Mouse (Mus musculus) adrenal gland, postnatal 4 days (tissue): ENCODE results near the gene Calhm1. TPM values are rescaled to one million over a fixed set of nuclear protein-coding genes. Genes with fewer than 3 reads are reported as not detected.
A peak's percentile ranks its signal among the peaks of the same experiment; 100 is the strongest.

ENCODE experiments used
- DNase-seq, 2 experiments: peaks; one replicate each; pipeline ENCODE4 v3.0.0; 2021 to 2022; ENCODE audit warnings: low spot score in 2 of 2, mixed read lengths in 2 of 2
- long read RNA-seq, 2 experiments: library from polyadenylated mRNA; stranded (forward); transcript quantifications; one replicate each; pipeline ENCODE4 v2.0.0; 2021
- total RNA-seq, 2 experiments: library from RNA; stranded (reverse); gene quantifications; 2 replicates each; pipeline ENCODE4 v1.2.3; 2021

Gene Calhm1
- total RNA-seq = not detected
- long read RNA-seq, experiment 1 = 0 reads
- long read RNA-seq, experiment 2 = 0 reads

DNA sequence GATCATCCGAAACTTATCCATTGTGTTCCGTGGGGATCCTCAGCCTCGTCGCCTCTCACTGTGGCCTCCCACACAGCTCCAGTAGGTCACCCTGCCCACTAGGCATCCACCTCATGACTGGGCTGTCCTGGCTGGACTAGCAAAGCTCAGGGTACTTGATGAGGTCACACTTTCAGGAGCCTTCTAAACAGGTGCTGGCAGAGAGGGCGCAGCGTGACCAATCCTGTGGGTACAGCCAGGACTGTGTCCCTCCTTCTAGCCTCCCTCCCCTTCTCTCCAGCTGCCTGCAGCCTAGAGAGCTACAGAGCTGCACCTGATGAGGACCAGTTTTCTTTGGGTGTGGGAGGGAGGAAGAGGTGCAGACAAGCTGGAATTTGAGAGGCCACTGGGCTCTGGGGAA is at the start of gene Calhm1:
Gene Calhm1 (minus strand): TSS at position 101 of the 400 bp plus-strand sequence.
- DNase-seq = no peak

DNA sequence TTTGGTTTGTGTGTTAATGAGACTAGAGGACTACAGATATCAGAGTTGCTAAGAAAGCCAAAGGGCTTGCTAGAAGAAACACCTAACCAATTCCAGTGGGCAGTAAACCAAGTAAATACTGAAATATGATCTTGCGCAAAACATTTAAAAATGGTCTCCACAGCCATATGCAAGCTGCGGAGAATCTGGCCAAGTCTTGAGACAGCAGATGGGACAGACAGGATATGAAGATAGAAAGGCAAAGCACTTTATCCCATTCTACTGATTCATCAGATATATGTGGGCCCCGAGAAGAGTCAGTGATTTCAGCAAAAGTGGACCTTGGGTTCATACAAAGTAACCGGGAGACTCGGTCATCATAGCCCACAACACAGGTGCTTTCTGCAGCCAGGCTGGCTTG is 48.1 kb upstream of the Calhm1 start:
- no peak for DNase-seq

DNA sequence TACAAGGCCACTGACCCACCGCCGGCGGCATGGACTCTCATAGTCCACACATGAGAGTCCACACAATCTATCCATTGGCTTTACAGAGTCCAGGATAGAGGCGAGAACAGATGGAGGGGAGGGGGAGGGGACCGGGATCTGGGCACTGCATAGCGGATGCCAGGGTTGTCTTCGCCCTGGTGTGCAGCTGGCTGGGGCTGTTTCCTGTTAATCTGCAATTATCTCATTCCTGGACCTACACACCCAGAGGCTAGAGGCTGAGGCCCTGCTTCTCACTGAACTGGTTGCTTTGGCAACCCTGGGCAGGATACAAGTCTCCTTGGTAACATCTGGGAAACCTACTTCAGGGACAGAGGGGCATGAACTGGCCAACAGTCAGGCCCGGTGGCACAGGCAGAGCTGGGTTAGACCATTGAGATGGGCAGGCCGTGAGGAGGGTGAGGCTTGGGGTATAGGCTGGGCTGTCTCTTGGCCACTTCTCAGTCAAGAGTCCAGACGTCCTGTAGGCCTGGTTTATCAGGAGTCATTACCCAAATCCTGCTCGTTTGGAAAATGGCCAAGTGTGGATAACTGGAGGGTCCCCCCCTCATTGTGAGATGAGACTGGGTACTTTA is 44.6 kb upstream of the Calhm1 start:
- DNase-seq = no peak

DNA sequence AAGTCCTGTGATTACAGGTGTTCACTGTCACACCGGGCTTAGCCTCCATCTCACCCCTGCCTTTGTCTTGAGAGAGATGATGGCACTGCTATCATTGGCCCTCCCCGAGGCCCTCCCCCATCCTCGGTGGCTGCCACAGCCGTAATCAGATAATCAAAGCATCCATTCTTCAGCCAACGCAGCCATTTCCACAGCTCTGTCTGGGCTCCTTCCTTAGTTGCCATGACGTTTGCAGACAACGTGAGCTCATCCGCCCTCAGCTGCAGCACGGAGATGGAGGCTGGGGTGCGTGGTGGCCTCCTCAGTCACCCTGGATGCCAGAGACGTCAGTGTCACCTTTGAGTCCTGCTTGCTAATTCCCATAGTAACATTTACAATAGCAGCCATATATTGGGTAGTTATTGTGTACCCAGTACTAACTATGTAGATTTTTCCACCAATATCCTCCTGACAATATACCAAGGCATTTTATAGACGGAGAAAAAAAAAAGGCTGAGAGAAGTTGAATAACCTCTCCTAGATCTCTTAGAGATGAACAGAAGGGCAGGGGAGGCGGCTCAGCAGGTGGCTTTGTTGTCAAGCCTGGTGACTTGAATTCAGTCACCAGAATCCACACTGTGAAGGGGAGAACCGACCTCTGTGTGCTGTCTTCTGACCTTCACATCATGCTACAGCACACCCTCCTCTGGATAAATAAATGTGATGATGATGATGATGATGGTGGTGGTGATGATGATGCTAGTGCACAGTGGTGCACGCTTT is 42.6 kb upstream of the Calhm1 start:
- no peak for DNase-seq

DNA sequence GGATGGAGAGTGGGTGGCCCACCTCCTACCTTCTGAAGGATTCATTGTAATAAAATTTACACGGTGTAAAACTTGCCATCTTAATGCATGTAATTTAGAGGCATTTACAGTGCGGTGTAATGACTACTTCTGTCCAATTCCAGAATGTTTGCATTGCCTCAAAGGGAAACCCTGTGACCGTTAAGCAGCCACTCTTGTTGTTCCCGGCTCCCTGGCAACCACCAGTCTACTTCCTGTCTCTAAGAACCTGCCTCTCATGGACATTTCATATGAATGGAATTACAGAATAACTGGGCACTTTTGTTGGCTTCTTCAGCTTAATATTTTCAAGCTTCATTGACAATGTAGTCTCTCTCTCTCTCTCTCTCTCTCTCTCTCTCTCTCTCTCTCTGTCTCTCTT is 40.7 kb upstream of the Calhm1 start:
- DNase-seq = no peak

DNA sequence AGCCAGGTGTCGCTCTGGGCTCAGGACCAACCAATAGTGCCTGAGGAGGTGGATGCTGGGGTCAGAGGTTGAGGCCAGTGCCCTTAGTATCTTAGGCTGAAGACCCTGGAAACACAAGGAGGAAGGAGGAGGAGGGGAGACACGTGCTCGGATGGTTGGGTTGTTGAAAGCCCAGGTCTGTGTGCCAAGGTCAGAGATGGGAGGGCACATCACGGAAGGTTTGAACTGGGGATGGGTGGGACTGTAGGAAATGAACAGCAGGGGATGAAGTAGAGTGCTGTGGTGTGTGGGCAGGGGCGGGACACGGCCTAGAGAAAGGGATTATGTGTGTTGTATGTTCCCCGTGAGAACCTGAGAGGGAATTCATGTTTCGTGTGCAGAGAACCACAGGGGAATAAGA is 40.2 kb upstream of the Calhm1 start:
- no peak for DNase-seq

DNA sequence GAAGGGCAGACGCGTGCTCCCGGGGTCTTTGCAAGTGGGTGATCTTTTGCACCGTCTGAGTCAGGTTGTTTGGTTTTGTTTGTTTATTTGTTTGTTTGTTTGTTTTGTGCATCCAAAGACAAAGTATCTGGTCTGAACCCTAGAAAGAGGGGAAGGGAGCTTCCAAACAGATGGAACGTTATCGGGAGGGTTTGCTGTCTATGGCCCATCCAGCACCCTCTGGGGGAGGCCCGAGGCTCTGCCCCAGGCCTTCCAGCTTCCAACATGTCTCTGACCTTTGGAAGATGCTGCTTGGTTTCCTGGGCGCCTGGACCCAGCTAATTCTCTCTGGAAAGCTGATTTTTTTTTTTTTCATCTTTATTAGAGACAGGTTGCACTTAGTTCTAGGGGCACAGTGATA is 36.0 kb upstream of the Calhm1 start:
- DNase-seq = no peak

DNA sequence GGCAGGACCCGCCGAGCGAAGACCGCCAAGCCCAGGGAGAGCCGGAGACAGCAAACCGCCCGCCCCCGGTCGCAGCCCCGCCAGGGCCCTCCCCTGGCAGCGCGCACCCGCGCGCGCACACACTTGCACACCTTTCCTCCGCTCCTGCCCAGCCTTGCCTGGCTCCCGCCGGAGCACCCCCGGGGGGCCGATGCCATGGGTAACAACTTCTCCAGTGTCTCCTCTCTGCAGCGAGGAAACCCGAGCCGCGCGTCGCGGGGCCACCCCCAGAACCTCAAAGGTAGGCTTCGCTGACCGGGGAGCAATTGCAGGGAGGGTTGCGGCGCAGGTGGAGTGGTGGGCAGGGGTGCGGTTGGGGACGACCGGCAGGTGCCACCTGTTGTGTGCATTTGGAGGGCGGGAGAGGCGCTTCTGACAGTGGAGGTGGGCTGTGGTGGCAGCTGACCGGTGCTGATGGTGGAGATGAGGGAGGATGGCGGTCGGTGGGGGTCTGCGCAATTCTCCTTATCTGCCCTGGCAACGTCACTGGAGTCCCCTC is 35.3 kb upstream of the Calhm1 start:
- no peak for DNase-seq

DNA sequence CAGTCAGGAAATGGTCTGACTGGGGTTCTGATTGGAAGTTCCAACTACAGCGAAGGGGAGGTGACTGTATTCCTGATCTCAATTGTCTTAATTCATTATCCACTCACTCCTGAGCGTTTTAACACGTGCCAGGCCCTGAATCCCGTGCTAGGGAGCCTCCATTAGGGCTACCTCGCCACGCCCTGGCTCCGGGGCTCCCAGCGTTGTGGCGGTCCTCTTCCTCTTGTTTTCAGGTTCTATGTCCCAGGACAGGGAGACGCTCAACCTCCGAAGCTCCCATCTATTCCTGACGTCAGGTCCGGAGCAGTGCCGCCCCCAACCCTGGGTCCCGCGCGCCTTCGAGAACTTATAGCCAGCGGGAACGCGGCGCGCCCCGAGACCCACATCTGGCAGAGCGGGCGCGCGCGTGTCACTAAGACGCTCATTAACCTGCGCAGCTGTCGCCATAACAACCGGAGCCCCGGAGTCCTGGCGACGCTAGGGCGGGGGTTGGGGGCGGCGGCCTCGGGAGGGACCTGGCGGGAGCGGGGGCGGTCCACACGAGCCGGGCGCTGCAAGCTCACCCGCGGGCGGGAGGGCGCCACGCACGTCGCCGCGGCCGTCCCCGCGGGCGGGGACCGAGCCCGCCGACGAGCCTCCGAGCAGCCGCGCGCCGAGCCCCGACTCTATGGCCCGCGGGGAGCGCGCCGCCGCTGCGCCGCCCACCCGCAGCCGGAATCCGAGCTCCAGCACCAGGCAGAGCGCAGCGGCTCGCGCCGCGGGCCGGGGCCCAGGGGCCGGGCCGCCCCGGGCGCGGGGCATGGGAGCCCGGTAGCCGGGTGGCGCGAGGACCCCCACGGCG is 34.6 kb upstream of the Calhm1 start, which contains the start of gene Neurl1a:
Gene Neurl1a (plus strand): TSS at position 390 of the 841 bp plus-strand sequence.
- peak; percentile 16 to 40 for DNase-seq

DNA sequence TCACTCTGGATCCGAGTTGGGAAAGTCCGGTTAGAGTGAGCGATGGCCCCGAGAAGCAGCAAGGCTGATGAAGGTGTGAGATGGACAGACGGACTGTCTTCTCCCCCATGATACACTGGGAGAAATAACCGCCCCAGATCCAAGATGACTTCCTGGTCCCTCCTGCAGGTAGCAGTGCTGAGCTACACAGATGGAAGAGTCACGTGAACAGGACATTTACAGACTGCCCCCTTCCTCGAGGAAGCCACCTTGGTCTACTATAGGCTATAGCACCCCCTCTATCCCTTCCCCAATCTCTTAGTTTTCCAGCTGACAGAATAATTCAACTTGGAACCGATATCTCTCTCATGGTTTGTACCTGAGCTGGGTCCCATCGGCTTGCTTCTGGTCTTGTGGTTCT is 33.9 kb upstream of the Calhm1 start:
- DNase-seq = no peak

DNA sequence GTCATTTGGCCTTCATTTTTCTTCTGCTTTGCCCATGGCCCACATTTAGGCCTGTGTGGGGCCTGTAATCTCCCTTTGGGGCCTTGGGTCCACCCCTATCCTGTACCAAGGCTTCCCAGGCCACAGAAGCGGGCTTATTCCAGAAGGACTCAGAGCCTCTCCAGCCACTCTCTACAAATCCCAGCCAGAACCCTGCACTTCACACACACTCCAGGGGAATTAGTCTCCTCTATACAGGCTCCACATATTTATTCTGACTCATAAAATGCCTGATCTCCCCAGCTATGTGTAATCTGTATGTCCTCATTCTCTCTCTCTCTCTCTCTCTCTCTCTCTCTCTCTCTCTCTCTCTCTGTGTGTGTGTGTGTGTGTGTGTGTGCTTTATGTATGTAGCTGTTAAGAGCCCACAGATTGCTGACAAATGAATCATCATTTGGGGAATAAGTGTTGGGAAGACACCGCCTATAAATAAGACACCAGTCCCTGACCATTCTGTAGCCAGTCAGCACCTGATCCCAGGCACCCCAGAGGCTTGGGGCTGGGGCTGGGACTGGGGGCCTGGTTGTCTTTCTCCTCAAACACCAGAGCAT is 33.0 kb upstream of the Calhm1 start:
- no peak for DNase-seq

DNA sequence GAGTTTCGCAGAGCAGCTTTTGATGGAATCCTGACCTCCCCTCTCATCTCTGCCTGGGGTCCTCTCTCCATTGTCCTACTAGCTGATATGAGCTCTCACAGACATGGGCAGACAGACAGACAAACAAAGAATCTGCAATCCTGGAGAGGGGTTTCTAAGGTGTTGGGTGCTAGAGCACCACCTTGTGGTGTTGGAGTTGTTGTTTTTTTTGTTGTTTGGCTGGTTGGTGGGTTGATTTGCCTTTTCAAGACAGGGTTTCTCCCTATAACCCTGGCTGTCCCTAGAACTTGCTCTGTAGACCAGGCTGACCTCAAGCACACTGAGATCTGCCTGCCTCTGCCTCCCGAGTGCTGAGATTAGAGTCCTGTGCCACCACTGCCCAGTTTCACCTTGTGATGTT is 31.4 kb upstream of the Calhm1 start:
- no peak for DNase-seq

DNA sequence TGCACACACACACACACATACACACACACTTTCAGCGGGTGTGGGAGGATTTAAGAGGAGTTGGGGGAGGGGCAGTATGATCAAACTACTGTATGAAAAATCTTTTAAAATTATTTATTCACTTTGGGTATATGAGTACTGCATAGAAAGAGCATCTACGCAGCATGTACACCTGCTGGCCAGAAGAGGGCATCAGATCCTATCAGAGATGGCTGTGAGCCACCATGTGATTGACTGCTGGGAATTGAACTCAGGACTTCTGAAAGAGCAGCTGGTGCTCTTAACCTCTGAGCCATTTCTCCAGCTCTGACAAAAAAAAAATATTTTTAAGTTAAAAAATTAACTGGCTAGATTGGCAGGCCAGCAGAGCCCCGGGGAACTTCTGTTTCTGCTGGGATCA is 30.5 kb upstream of the Calhm1 start:
- no peak for DNase-seq

DNA sequence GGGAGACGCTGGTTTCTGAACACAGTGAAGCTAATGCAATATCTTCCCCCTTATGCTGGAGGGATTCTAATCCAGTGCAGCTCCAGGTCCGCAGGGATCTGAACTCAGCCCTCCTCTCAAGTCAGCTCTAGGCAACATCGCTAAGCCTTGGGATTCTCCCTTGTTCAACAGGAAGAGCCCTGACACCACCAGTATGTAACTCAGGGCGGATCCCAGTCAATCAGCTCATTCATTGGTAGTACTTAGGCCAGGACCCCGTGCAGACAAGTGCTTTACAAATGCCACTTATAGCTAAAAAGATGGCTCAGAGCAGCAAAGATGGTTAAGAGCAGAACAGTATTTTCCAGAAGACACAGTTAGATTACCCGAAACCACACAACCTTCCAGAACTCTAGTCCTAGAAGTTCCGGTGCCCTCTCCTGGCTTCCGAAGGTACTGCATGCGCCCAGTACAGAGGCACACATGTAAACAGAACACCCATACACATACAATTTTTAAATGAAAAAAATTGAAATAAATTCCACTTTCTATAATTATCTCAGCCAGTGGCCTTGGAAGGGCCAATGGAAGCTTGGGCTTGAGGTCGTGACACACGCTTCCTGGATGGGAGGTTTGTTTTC is 24.8 kb upstream of the Calhm1 start:
- DNase-seq = peak; percentile 58 to 74

DNA sequence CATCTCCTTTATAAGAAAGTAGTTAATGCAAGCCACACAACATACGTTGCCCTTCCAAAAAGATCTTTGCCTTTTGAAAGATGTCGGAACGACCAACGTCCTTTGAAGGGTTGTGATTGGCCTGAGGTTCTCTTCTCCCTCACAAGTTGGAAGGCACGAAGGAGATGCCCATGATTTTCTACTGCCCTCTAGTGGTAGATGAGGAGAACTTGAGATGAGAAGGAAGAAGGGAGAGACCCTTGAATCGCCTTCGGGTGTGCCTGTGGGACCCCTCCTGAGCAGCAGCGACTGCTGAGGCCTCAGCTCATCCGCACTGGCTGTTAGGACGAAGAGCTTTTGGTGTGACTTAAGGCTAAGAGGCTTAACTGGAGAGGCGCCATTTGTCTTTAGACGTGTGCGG is 24.2 kb upstream of the Calhm1 start:
- DNase-seq = no peak

DNA sequence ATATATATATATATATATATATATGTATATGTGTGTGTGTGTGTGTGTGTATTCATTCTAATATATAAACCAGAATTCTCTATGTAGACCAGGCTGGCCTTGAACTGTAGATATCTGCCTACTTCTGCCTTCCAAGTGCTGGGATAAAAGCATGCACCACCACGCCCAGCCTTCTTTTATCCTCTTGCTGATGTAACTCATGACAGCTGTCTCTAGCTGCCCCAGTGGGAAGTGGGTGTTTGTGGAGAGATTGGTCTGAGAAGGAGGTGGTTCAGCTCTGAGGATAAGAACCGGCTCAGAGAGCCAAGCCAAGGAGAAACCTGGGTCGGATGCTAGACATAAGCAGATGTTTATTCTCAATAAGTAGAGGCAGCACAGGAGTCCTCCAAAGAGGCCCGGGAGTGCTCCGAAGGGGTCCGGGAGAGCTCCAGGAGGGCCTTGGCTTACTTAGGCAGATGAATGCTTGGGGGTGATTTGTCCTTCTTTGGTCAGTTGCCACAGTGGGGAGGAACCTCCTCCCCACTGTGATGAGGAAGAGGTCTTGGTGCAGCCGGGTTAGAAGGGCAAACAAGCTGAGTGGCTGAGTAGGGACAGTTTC is 23.7 kb upstream of the Calhm1 start:
- no peak for DNase-seq

DNA sequence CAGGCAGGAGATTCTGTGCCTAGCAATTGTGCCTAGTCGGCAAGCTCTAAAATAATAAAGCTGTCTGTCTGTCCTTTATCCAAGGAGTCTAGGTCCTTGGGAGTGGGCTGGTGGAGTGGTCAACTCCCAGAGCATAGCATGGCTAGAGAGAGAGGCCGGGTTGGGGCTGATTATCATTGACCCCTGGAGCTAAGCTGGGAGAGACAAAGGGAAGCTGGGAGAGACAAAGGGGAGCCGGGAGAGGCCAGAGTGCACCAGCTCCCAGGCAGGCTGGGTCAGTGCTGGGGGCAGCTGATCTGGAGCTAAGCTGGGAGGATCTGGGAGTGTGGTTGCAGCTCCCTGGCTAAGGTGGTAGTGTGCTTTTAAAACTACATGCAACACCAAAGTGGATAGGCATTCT is 22.7 kb upstream of the Calhm1 start:
- DNase-seq = no peak

DNA sequence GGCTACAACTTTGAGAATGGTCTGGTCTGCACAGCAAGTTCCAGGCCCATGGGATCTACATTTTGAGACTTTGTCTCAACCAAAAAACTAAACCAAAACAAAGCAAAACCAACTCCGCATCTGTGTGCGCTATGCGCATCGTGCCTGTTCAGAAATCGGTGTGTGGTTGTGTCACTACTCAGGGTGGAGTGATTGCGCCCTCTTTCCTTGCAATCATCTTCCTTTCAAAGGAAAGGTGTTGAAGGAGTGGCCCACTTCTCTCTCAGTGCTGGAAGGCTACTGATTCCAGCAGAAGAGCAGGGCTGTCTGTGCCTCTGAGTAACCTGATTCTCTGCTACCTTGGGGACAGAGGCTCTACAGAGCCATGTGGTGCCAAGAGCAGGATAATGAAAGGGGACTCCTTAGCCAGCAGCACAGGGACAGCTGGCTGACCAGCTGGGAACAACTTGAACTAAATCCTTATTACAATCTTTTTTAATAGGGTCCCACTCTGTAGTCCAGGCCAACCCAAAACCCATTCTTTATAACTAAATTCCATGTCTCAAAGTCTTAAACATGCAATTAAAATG is 19.2 kb upstream of the Calhm1 start:
- DNase-seq = no peak

DNA sequence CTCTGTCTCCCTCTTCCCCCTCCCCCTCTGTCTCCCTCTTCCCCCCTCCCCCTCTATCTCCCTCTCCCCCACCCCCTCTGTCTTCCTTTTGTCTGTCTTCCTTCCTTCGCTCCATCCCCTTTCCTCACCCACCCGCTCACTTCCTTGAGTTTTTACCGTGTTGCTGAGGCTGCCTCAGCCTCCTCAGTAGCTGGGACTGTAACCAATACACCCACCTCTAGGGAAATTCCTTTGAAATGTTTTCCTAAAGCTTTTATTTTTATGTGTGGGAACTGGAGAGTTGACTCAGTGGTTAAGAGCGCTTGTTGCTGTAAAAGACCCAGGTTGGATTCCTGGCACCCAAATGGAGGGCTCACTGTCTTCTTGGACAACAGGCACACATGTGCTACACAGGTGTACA is 17.6 kb upstream of the Calhm1 start:
- DNase-seq = no peak

DNA sequence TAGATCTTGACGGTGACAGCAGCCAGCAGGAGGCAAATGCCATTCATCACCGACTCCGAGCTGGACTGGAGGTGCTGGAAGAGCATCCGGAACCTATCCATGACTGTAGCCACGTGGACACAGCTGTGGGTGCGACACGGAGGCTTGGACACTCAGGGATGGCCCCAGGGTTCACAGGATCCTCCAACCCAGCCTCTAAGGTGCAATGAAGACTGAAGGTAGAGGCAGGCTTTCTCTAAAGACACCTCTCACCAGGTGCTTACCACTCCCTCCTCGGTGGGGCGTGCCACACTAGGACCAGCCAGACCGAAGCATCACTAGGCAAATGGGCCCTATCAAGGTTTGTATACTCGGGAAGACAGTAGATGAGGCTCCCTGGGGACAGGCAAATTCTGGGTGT is 13.6 kb upstream of the Calhm1 start, which contains the start of gene Calhm3:
Gene Calhm3 (minus strand): TSS at position 101 of the 400 bp plus-strand sequence.
- DNase-seq = no peak
